In the genomic region with DNA sequence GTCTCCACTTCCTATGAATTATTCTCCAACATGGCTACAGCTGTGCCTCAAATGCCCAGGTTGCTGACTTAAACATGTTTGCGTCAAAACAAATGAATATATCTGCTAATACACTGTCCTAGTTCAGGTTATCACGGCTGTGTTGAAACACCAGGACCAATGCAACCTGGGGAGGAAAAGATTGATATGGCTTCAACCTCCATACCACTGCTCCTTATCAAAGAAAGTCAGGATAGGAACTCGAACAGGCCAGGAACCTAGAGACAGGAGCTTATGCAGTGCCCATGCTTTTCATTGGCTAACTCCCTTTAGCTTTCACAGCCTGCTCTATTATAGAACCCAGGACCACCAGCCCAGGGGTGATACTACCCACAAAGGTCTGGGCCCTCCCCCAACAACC, we compare ENCODE assay signal across 36 mouse cellular contexts.
"Had no signal": no experiment of that assay in that cellular context is flagged by ENCODE, and none has a peak within 500 bp of the region (broad histone marks: within the 10 kb centered on the region; RNA-seq: fewer than 3 reads in every experiment).

No protein-coding gene starts in this region.

- H3K4me1 ChIP-seq: heart, embryonic 15.5 days; hindbrain, embryonic 13.5 days; hindbrain, embryonic 15.5 days; intestine, embryonic 15.5 days; kidney, embryonic 15.5 days had no signal

- ATAC-seq: hindbrain, embryonic 16.5 days; hindbrain, postnatal 0 days; inflammation-experienced regulatory T-cells, adult 6 months; intestine, embryonic 15.5 days; intestine, embryonic 16.5 days; intestine, postnatal 0 days had no signal

- DNase-seq: heart, postnatal 10 days; heart, postnatal 14 days; heart, postnatal 36 days; heart, postnatal 4 days; kidney, adult 11 months; kidney, adult 18-20 months; kidney, adult 2 months; kidney, adult 8-10 months; kidney, adult 9 months; kidney, postnatal 10 days; kidney, postnatal 14 days; kidney, postnatal 25 days; kidney, postnatal 36 days; kidney, postnatal 4 days; layer of hippocampus, adult 9-11 months; layer of hippocampus, postnatal 36 days had no signal

- H3K27me3 ChIP-seq: heart, embryonic 12.5 days; heart, embryonic 13.5 days; heart, embryonic 15.5 days; hindbrain, embryonic 12.5 days; hindbrain, embryonic 13.5 days; hindbrain, embryonic 15.5 days; intestine, embryonic 15.5 days; kidney, embryonic 15.5 days had no signal

- H3K9me3 ChIP-seq: heart, embryonic 10.5 days; heart, embryonic 12.5 days; heart, embryonic 13.5 days; heart, embryonic 15.5 days; hindbrain, embryonic 10.5 days; hindbrain, embryonic 12.5 days; hindbrain, embryonic 13.5 days; hindbrain, embryonic 15.5 days; intestine, embryonic 15.5 days; kidney, embryonic 15.5 days had no signal

- H3K36me3 ChIP-seq: heart, embryonic 10.5 days; heart, embryonic 12.5 days; heart, embryonic 13.5 days; heart, embryonic 15.5 days; hindbrain, embryonic 10.5 days; hindbrain, embryonic 12.5 days; hindbrain, embryonic 13.5 days; hindbrain, embryonic 15.5 days; intestine, embryonic 15.5 days; kidney, embryonic 15.5 days had no signal

- H3K9ac ChIP-seq: heart, embryonic 12.5 days; heart, embryonic 13.5 days; heart, embryonic 15.5 days; hindbrain, embryonic 12.5 days; hindbrain, embryonic 13.5 days; hindbrain, embryonic 14.5 days; hindbrain, embryonic 15.5 days; intestine, embryonic 15.5 days; kidney, embryonic 15.5 days had no signal

- H3K4me2 ChIP-seq: heart, embryonic 11.5 days; heart, embryonic 12.5 days; heart, embryonic 13.5 days; heart, embryonic 15.5 days; hindbrain, embryonic 12.5 days; hindbrain, embryonic 13.5 days; hindbrain, embryonic 14.5 days; hindbrain, embryonic 15.5 days; intestine, embryonic 15.5 days; kidney, embryonic 15.5 days had no signal

- H3K4me3 ChIP-seq: heart, embryonic 10.5 days; heart, embryonic 12.5 days; heart, embryonic 13.5 days; heart, embryonic 15.5 days; hindbrain, embryonic 10.5 days; hindbrain, embryonic 12.5 days; hindbrain, embryonic 13.5 days; hindbrain, embryonic 15.5 days; intestine, embryonic 15.5 days; kidney, embryonic 15.5 days; layer of hippocampus, adult 2 months; left cerebral cortex, adult 2 months had no signal

- H3K27ac ChIP-seq: heart, embryonic 10.5 days; heart, embryonic 13.5 days; heart, embryonic 15.5 days; hindbrain, embryonic 10.5 days; hindbrain, embryonic 12.5 days; hindbrain, embryonic 13.5 days; hindbrain, embryonic 14.5 days; hindbrain, embryonic 15.5 days; hindbrain, postnatal 0 days; intestine, embryonic 15.5 days; kidney, embryonic 15.5 days; kidney, postnatal 0 days; layer of hippocampus, adult 2 months; left cerebral cortex, adult 2 months had no signal
